Mouse (Mus musculus): ENCODE results near the gene 0610009B22Rik. TPM values are rescaled to one million over a fixed set of nuclear protein-coding genes. Genes with fewer than 3 reads are reported as not detected.

The 0610009B22Rik gene
- total and polyA plus RNA-seq, 3 experiments: 34.6 to 68.5 (median 41.8) TPM

GRCm38 (mm10) chr11:51650691-51651515 is 37.8 kb downstream of the 0610009B22Rik start, which contains the start of the genes N4bp3 and D930048N14Rik (continued):
- TF ChIP-seq MYC (IDR thresholded peaks at IDR 0.05; ENCODE audit: low read depth, low read length) (peak; percentile 40; the same call in 1 of the 2 replicates), BHLHE40 (IDR thresholded peaks at IDR 0.05; ENCODE audit: low read depth, low read length) (peak; percentile 90), POLR2A (IDR thresholded peaks at IDR 0.05; ENCODE audit: low read depth, low read length) (peak; percentile 77; the same call in 1 of the 2 replicates), KAT2A (IDR thresholded peaks at IDR 0.05; ENCODE audit: insufficient replicate concordance, low read length) (0 out of 2 replicates have a peak, but pooled peaks have one; percentile 60), ZMIZ1 (IDR thresholded peaks at IDR 0.05; ENCODE audit: low read depth, low read length) (no peak)

- no peak for DNase-seq (ENCODE audit: extremely low read depth)
- Histone ChIP-seq H3K79me2 (replicated peaks; ENCODE audit: control insufficient read depth, extremely low read depth, insufficient read depth, poor library complexity, severe bottlenecking) (peaks cover 6% of the 10 kb centered on the region; the same call in 1 of the 2 replicates), H3K4me3 (replicated peaks in 1 of 3; ENCODE audit: low read depth in 2 of 3, low read length in 2 of 3, poor library complexity in 1 of 3) (peak overlapping the region; percentile 80 to 99 (median 80)), H3K9me3 (replicated peaks; ENCODE audit: low read length) (peaks cover 8% of the 10 kb centered on the region), H3K9ac (ENCODE audit: insufficient read depth, low read depth) (peak overlapping the region; percentile 61), H3K4me1 (ENCODE audit: control insufficient read depth in 1 of 2, insufficient read depth in 2 of 2) (peaks cover 31 to 48% of the 10 kb centered on the region in 2 experiments), H3K4me2 (ENCODE audit: insufficient read depth, low read depth, poor library complexity, severe bottlenecking) (peak overlapping the region; percentile 41), H3K36me3 (replicated peaks in 1 of 2; ENCODE audit: control insufficient read depth in 1 of 2, insufficient read depth in 1 of 2, low read length in 1 of 2) (peaks cover 4 to 31% of the 10 kb centered on the region in 2 experiments), H3K27ac (ENCODE audit: insufficient read depth, low read depth) (peak overlapping the region; percentile 12; the same call in 1 of the 2 replicates), H3K27me3 (replicated peaks) (no peaks in the 10 kb centered on the region)
- dilution Hi-C loops (cut with MboI; ENCODE audit: extremely low pct_ligation_motif_present, extremely low pct_unique_long_range_greater_than_20kb, low sequenced_read_pairs): no loop called here
- in situ Hi-C loops (cut with MboI; ENCODE audit: low pct_ligation_motif_present, low pct_unique_long_range_greater_than_20kb, low sequenced_read_pairs): no loop called here
- TF ChIP-seq SIN3A (IDR thresholded peaks at IDR 0.05; ENCODE audit: low read length) (peak; percentile 1; the same call in 1 of the 2 replicates), MAX (IDR thresholded peaks at IDR 0.05; ENCODE audit: low read length) (no peak)
Measured at GRCm38 (mm10) chr11:51650261-51650660, 38.4 kb downstream of the 0610009B22Rik start.

GRCm38 (mm10) chr11:51649889-51650199 is 38.8 kb downstream of the 0610009B22Rik start:
- H3K27me3 ChIP-seq (replicated peaks): no peaks in the 10 kb centered on the region
- TF ChIP-seq SIN3A (IDR thresholded peaks at IDR 0.05; ENCODE audit: low read length) (peak; percentile 69; the same call in 1 of the 2 replicates), POLR2A (IDR thresholded peaks at IDR 0.05; ENCODE audit: low read depth, low read length) (no peak)
- H3K9ac ChIP-seq (ENCODE audit: insufficient read depth, low read depth): peak overlapping the region; percentile 61
- H3K36me3 ChIP-seq (replicated peaks in 1 of 2; ENCODE audit: control insufficient read depth in 1 of 2, insufficient read depth in 1 of 2, low read length in 1 of 2): peaks cover 8 to 31% of the 10 kb centered on the region in 2 experiments
- DNase-seq (ENCODE audit: extremely low read depth): no peak
- H3K79me2 ChIP-seq (replicated peaks; ENCODE audit: control insufficient read depth, extremely low read depth, insufficient read depth, poor library complexity, severe bottlenecking): peaks cover 6% of the 10 kb centered on the region; the same call in 1 of the 2 replicates
- H3K9me3 ChIP-seq (replicated peaks; ENCODE audit: low read length): peaks cover 8% of the 10 kb centered on the region
- peaks cover 35 to 52% of the 10 kb centered on the region in 2 experiments for H3K4me1 ChIP-seq (ENCODE audit: control insufficient read depth in 1 of 2, insufficient read depth in 2 of 2)
- in situ Hi-C loops (cut with MboI; ENCODE audit: low pct_ligation_motif_present, low pct_unique_long_range_greater_than_20kb, low sequenced_read_pairs) (no loop called here), dilution Hi-C loops (cut with MboI; ENCODE audit: extremely low pct_ligation_motif_present, extremely low pct_unique_long_range_greater_than_20kb, low sequenced_read_pairs) (no loop called here)
- no peak overlapping the region for H3K27ac ChIP-seq (ENCODE audit: insufficient read depth, low read depth)
- peak overlapping the region; percentile 80 to 99 (median 80) for H3K4me3 ChIP-seq (replicated peaks in 1 of 3; ENCODE audit: low read depth in 2 of 3, low read length in 2 of 3, poor library complexity in 1 of 3)
- peak overlapping the region; percentile 41 for H3K4me2 ChIP-seq (ENCODE audit: insufficient read depth, low read depth, poor library complexity, severe bottlenecking)
